Mouse (Mus musculus) midbrain, embryonic 10.5 days (tissue): ENCODE data around the gene Kcnn3. TPM values are rescaled to one million over a fixed set of nuclear protein-coding genes. Genes with fewer than 3 reads are reported as not detected.

ENCODE experiments used
- DNase-seq: peaks from one replicate; pipeline ENCODE4 v3.0.0-alpha.2; 2017; ENCODE audit warnings: low spot score
- H3K27ac ChIP-seq: fragments of 300-500 bp; sonication (generic); replicated peaks from 2 replicates; pipeline ENCODE4 v1.5.1; 2016; ENCODE audit warnings: mild to moderate bottlenecking
- H3K27me3 ChIP-seq: fragments of 300-500 bp; sonication (generic); 2 replicates; pipeline ENCODE4 v1.6.1; 2016; ENCODE audit warnings: low read depth, mild to moderate bottlenecking; ENCODE audit not compliant: poor library complexity, severe bottlenecking
- H3K36me3 ChIP-seq: fragments of 300-500 bp; sonication (generic); 2 replicates; pipeline ENCODE4 v1.6.1; 2016; ENCODE audit warnings: mild to moderate bottlenecking, moderate library complexity
- H3K4me1 ChIP-seq: fragments of 300-500 bp; sonication (generic); 2 replicates; pipeline ENCODE4 v1.6.1; 2016
- H3K4me3 ChIP-seq: fragments of 300-500 bp; sonication (generic); 2 replicates; pipeline ENCODE4 v1.5.1; 2016; ENCODE audit warnings: mild to moderate bottlenecking, moderate library complexity
- H3K9me3 ChIP-seq: fragments of 300-500 bp; sonication (generic); replicated peaks from 2 replicates; pipeline ENCODE4 v1.6.1; 2016; ENCODE audit warnings: mild to moderate bottlenecking
- WGBS: fragments of 180-500 bp; shearing (Covaris S2); methylation state at CpG from one replicate; pipeline ENCODE4 v1.1.7; 2016; 5-methylcytosine and 5-hydroxymethylcytosine counted together
- polyA plus RNA-seq: library from polyadenylated mRNA; unstranded; fragments of >200 nt; fragmentation: Nextera tagmentation; extraction: Ambion mirVana; gene quantifications from 2 replicates; pipeline ENCODE4 v1.2.1, GENCODE M21; 2016

Kcnn3 gene
- polyA plus RNA-seq, 1 experiment from 2014 or later: 0.68 TPM

DNA sequence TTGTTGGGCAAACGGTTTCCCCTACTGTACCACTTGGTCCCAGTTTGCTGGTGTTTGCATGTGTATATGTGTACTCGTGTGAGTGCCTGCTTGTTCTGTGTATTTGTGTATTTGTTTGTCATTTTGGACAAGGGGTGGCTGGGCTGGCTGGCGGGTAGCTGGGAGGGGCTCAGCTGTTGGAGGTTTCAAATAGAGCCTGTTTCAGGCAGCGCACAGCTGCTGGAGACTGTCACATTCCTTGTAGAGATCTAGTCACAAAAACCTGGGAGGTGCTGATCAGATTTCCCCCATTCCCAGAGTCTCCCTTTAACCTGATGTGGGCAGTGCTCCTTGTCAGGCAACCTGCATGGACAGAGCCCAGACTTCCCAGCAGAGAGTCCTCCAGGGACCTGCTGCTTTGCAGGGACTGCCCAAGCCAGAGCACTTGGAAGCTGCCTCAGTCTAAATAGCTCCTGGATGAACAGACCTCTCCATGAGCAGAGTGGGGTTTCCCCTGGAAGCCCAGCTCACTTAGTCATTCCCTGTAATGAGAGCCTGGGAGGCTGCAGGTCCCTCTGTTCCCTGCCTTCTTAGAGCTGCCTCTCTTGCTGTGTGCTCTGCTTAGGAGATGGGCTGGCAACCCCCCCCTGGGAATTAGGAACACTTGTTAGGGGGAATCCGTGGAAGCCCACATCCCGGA is 2.6 kb downstream of the Kcnn3 start:
- Histone ChIP-seq H3K27me3 (peaks cover 52% of the 10 kb centered on the region), H3K36me3 (no peaks in the 10 kb centered on the region), H3K27ac (peak overlapping the region; percentile 14; the same call in 1 of the 2 replicates), H3K9me3 (no peaks in the 10 kb centered on the region), H3K4me1 (peaks cover 44% of the 10 kb centered on the region), H3K4me3 (peak overlapping the region; percentile 60)
- no peak for DNase-seq
- WGBS: 40% methylated on average over 6 of the region's 6 CpGs

DNA sequence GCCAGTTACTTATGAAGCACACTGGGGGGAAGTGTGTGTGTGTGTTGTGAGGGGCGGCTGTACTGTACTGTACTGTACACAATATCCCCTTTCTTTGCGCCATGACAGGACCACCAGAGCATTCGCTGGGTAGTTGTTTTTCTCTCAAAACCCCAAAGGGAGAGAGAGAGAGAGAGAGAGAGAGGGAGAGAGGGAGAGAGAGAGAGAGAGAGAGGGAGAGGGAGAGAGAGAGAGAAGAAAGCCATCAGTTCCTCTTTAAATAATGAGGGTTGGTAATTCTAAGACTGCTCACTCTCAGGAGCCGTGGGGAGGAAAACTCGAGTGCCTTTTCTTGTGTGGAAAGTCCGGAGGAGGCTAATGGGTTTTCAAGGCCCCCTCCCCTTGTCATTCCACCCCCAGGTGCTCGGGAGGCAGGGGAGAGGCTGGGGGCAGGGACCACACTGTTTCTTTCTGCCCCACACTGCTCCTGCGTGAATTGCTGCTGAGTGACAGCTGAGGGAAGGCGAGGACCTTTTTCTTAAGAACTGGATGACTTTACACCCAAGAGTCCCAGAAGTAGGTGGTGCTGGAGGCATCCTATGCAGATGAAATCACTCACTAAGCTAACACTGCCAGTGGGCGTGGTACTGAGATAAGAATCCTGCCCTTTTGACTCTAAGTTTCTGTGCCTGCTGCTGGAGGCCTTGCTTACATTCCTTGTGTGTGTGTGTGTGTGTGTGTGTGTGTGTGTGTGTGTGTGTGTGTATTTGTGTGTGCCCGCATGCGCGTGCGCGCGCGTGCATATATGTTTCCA is 6.5 kb downstream of the Kcnn3 start:
- DNase-seq: no peak
- no peak overlapping the region for H3K27ac ChIP-seq
- H3K4me3 ChIP-seq: no peak overlapping the region
- WGBS: 68% methylated on average over 17 of the region's 17 CpGs
- H3K9me3 ChIP-seq: no peaks in the 10 kb centered on the region
- peaks cover 23% of the 10 kb centered on the region for H3K4me1 ChIP-seq
- no peaks in the 10 kb centered on the region for H3K36me3 ChIP-seq
- peaks cover 29% of the 10 kb centered on the region for H3K27me3 ChIP-seq

DNA sequence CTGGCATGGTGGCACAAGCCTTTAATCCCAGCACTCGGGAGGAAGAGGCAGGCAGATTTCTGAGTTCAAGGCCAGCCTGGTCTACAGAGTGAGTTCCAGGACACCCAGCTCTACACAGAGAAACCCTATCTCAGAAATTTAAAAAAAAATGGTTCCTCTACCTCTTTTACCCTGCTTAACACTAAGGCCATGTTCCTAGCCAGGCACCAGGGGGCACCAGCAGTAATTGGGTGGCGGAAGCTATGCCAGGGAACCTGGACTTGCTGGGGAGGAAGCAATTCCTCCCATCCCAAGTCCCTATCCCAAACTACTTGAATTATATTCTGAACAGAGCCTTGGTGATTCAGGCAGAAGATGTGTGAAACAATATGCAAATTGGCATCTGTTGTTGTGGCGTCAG is 9.8 kb downstream of the Kcnn3 start:
- no peak for DNase-seq
- 81% methylated on average over 3 of the region's 3 CpGs for WGBS
- Histone ChIP-seq H3K27ac (no peak overlapping the region), H3K4me1 (peaks cover 7% of the 10 kb centered on the region; the same call in 1 of the 2 replicates), H3K27me3 (no peaks in the 10 kb centered on the region), H3K4me3 (no peak overlapping the region), H3K9me3 (no peaks in the 10 kb centered on the region), H3K36me3 (no peaks in the 10 kb centered on the region)

DNA sequence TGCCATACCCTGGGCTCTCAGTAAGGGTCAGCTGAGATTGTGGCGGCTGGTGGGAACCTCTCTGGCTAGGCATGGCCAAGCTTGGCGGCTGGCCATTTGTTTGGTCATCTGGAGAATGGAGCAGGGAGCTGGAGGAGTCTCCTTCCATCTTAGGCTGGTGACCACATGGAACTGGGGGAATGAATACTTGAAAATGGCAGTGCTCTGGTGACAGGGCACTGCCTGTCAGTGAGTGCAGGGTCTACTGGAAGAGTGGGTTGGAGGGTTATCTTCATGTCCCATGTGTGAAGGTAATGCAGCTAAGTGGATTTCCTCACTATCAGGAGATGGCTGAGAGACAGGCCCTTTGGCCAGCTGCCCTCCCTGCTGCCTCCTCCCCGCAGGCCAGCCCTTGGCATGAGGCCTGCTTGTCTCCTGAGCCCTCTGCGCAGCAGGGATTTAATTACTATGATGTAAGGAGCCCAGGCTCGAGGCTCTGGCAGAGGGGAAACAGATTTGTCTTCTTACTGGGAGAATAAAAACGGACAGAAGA is 14.7 kb downstream of the Kcnn3 start:
- no peaks in the 10 kb centered on the region for H3K9me3 ChIP-seq
- no peaks in the 10 kb centered on the region for H3K4me1 ChIP-seq
- H3K4me3 ChIP-seq: no peak overlapping the region
- no peak for DNase-seq
- no peaks in the 10 kb centered on the region for H3K27me3 ChIP-seq
- H3K36me3 ChIP-seq: no peaks in the 10 kb centered on the region
- no peak overlapping the region for H3K27ac ChIP-seq
- WGBS: 58% methylated on average over 6 of the region's 6 CpGs

DNA sequence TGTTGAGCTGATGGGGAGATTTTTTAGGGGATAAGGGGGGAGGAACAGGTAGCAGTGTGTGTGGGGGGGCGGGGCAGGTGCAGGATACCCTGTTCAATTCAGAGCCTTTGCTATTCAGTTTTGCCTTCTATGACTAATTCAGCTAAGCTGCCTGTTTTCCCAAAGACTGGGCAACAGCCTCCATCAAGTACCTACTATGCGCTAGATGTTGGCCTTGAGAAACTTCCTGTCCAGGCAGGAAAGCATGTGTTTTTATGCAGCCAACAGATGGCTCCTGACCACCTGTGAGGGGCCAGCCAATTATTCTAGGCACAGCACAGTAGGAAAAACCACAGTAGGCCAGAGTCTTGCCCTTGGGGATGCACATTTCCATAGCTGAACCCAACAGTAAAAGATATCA is 15.2 kb downstream of the Kcnn3 start:
- Histone ChIP-seq H3K27me3 (no peaks in the 10 kb centered on the region), H3K36me3 (no peaks in the 10 kb centered on the region), H3K4me1 (no peaks in the 10 kb centered on the region), H3K9me3 (no peaks in the 10 kb centered on the region), H3K27ac (no peak overlapping the region), H3K4me3 (no peak overlapping the region)
- WGBS: 91% methylated on average over 2 of the region's 2 CpGs
- DNase-seq: no peak

DNA sequence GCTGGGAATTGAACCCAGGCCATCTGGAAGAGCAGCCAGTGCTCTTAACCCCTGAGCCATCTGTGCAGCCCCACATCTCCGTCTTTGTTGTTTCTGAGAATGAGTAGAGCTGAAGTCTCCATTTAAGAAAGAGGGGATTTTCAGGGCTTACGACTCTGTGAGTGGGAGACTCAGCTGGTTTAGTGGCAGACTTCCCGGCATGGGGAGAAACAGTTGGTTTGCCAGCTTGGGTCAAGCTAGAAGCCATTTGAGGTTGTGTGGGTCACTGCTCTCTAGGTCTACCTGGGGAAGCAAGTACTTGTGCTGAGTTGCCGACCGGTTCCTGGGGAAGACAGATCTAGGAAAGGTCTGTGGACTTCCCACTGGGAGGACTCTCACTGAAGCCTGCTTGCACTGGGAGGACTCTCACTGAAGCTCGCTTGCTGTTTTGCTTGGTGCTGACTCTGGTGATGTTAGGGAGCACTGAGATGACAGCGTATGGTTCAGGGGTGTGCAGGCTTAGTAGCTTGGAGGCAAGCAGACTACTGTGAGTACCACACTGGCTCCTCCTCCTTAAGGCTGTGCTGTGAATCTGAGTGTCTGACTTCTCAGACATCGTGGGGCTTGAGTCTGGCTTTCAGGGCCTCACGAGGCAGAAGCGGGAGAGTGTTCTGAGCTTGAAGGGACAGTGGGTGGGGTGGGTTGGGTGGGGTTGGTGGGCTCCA is 19.2 kb downstream of the Kcnn3 start:
- Histone ChIP-seq H3K4me3 (no peak overlapping the region), H3K4me1 (no peaks in the 10 kb centered on the region), H3K27me3 (no peaks in the 10 kb centered on the region), H3K36me3 (no peaks in the 10 kb centered on the region), H3K27ac (no peak overlapping the region), H3K9me3 (no peaks in the 10 kb centered on the region)
- 82% methylated on average over 10 of the region's 10 CpGs for WGBS
- no peak for DNase-seq

DNA sequence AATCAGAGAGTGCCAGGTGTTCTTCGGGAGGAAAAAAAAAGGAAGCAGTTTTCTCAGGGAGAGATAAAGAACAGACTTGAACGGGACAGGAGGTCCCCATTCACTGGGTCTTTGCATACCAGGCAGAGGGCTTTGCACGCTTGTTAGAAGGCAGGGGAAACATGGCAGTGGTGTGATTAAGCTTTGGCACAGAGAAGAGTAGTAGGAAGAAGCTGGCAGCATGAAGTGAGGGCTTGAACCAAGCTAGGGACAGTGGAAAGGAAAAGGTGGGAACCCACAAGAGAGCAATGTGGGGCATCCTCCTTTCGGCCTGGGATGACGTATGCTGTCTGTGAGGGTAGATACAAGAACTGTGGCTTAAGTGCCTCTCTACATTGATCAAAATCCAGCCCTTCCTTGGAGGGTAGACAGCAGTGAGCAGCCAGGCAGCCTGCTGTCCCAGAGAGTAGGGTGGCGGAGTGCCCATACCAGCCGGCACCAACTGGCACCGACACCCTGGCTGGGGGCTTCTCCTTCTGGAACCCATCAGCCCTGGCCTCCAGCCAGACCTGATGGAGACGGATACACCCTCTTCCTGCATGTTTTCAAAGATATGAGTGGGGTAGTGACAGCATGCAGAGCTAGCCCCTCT is 19.9 kb downstream of the Kcnn3 start:
- DNase-seq: no peak
- Histone ChIP-seq H3K27ac (no peak overlapping the region), H3K27me3 (no peaks in the 10 kb centered on the region)

DNA sequence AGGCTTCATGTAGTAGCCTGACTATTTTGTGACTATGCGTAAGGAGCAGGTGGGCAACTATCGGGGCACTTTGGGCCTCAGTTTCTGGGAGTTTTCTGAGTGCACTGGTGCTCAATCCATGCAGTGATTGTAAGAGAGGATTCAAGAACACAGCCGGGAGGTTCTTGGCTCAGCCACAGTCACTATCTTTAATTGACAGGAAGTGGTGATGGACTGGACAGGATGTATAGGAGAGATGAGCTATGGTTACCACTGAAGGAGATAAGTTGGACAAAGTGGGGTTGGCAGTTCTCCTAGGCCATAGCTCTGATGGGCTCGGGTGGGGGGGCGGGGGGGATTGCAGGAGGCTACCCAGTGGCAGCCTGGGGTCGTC is 20.4 kb downstream of the Kcnn3 start:
- Histone ChIP-seq H3K4me3 (no peak overlapping the region), H3K9me3 (no peaks in the 10 kb centered on the region), H3K27ac (no peak overlapping the region), H3K36me3 (no peaks in the 10 kb centered on the region), H3K4me1 (no peaks in the 10 kb centered on the region), H3K27me3 (no peaks in the 10 kb centered on the region)
- no peak for DNase-seq
- WGBS: 85% methylated on average over 6 of the region's 6 CpGs

More for the DNA sequence above, 19.9 kb downstream of the Kcnn3 start:
- no peak overlapping the region for H3K4me3 ChIP-seq
- no peaks in the 10 kb centered on the region for H3K9me3 ChIP-seq
- H3K36me3 ChIP-seq: no peaks in the 10 kb centered on the region
- H3K4me1 ChIP-seq: no peaks in the 10 kb centered on the region
- WGBS: 82% methylated on average over 9 of the region's 9 CpGs

DNA sequence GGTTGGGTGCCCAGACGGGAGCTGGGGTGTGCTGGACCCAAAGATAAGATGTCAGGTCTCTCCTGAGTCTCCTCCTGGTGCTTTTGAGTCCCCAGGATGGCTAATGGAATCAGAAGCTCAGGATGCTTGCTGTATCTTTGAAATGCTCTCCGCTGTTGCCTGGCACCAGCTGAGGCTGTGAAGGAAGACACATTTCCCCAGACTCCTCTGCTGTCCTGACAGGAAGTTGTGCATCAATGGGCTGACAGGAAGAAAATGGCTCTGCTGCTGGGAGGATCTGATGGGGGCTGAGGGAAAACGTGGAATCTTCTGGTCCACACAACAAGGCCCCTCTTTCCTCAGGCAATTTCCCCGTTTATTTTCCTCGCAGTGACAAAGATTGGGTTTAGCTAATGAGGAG is 27.0 kb downstream of the Kcnn3 start:
- no peaks in the 10 kb centered on the region for H3K4me1 ChIP-seq
- 50% methylated on average over 5 of the region's 5 CpGs for WGBS
- DNase-seq: no peak

DNA sequence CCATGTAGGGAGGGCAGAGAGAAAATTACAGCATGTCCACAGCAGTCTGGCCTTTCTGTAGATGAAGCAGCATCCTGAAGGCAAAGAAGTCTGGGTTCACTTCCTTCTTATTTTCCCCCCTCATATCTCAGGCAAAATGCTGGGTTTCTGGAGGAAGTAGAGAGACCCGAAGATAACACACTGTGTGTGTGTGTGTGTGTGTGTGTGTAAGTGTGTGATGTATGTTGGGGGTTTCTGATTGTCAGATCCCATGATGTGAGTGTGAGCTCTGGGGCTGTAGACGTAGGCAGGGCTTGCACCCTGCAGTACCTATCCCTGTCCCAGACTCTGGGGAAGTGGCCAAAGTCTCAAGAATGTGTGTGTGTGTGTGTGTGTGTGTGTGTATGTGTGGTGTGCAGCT is 28.8 kb downstream of the Kcnn3 start:
- Histone ChIP-seq H3K9me3 (no peaks in the 10 kb centered on the region), H3K27ac (no peak overlapping the region; the same call in 1 of the 2 replicates), H3K27me3 (no peaks in the 10 kb centered on the region), H3K4me1 (no peaks in the 10 kb centered on the region), H3K4me3 (no peak overlapping the region), H3K36me3 (no peaks in the 10 kb centered on the region)
- WGBS: 85% methylated on average over 2 of the region's 2 CpGs
- no peak for DNase-seq

More for the DNA sequence above, 27.0 kb downstream of the Kcnn3 start:
- H3K27me3 ChIP-seq: no peaks in the 10 kb centered on the region
- H3K36me3 ChIP-seq: no peaks in the 10 kb centered on the region
- no peak overlapping the region for H3K27ac ChIP-seq
- H3K4me3 ChIP-seq: no peak overlapping the region
- H3K9me3 ChIP-seq: no peaks in the 10 kb centered on the region

DNA sequence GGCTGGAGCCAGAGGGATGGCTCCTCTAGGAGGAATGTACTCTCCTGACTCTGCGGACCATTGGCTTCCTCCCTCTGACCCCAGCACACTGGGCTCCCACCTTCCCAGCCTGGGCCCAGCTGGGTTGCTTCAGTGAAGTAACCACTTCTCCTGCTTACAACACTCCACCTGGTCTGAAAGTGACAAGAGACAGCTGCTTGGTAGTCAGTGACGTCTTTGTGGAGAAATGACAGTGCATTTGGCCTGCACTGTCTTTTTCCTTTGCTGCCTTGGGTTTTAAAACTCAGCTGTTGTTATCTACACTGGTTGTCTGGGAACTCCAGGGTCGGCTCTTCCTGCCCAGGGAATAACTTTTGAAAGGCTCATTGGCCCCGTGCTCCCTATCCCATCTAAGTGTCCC is 29.5 kb downstream of the Kcnn3 start:
- H3K36me3 ChIP-seq: no peaks in the 10 kb centered on the region
- H3K9me3 ChIP-seq: no peaks in the 10 kb centered on the region
- no peaks in the 10 kb centered on the region for H3K4me1 ChIP-seq
- DNase-seq: no peak
- no peaks in the 10 kb centered on the region for H3K27me3 ChIP-seq
- 78% methylated on average over 4 of the region's 4 CpGs for WGBS
- no peak overlapping the region for H3K4me3 ChIP-seq
- no peak overlapping the region for H3K27ac ChIP-seq

DNA sequence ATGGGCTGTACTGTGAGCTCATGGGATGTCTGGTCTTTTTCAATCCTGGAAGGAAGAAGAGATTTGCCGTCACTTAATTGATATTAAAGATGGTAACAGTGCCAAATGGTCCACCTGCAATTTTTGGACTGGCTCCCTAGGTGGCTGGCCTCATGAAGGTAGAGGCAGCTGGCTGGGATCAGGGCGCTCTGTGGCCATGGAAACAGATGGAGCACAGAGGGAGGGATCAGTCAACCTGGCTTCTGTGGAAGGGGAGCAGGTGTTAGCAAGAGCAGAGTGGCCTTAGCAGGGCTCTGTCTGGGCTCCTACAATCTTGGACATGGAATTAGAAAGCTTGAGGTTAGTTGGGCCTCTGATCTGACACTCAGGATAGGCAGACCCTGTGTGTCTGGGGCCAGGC is 31.9 kb downstream of the Kcnn3 start:
- WGBS: 90% methylated on average over 2 of the region's 2 CpGs
- DNase-seq: no peak

More for the DNA sequence above, 31.9 kb downstream of the Kcnn3 start:
- Histone ChIP-seq H3K27me3 (no peaks in the 10 kb centered on the region), H3K36me3 (no peaks in the 10 kb centered on the region), H3K4me1 (no peaks in the 10 kb centered on the region), H3K9me3 (no peaks in the 10 kb centered on the region), H3K27ac (no peak overlapping the region), H3K4me3 (no peak overlapping the region)
